Mouse (Mus musculus) CD4-positive, CD25-positive, alpha-beta regulatory T cell, adult 2 months (primary cell): Measurements from ENCODE around the gene Aggf1.
"Not testable (repeated sequence)": the region's sequence is repeated elsewhere in the genome, so short reads cannot be mapped to it uniquely, and the experiment has no call there.

Experiments
- DNase-seq: peaks from one replicate; pipeline ENCODE4 v3.0.0-alpha.2; 2012; ENCODE audit warnings: low read depth, low spot score

Gene Aggf1

DNA sequence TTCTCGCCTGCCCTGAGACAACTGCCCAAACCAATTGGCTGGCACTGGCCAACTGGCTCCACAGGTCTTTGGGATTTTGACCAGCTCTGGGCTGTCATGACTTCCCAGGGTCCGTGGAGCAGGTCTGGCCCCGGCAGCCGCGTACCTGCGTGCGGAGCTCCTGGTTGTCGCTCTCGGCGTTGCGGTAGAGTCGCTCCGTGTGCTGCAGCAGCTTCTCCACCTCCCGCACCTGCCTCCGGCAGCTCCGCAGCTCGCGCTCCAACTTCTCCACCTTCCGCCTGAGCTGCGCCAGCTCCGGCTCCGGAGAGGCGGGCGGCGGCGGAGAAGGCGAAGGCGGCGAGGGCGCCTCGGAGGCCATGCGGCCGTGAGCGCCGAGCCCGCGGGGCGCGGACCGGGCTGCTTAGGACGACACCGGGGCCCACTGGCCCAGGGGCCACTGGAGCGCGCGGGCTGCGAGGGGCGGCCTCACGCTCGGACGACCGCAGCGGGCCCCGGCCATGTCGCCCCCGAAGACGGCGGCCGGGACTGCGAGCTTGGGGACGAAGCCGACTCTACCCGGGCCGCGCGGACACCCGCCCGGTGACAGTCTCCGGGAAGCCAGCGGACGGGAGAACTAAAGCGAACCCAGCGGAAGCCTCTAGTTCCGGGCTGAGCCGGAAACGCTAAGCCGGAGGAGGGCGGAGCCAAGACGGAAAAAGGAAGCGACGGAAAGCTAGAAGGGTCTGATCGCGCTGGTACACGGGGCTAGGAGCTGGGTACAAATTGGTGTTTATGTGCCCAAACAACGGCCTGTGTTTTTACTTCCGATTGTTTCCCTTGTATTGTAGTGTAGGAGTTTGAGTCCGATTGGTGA, at the start of gene Aggf1:
Gene Aggf1, minus strand, starts transcription at position 652 of the 853 bp plus-strand sequence.
- peak; percentile 92 for DNase-seq

DNA sequence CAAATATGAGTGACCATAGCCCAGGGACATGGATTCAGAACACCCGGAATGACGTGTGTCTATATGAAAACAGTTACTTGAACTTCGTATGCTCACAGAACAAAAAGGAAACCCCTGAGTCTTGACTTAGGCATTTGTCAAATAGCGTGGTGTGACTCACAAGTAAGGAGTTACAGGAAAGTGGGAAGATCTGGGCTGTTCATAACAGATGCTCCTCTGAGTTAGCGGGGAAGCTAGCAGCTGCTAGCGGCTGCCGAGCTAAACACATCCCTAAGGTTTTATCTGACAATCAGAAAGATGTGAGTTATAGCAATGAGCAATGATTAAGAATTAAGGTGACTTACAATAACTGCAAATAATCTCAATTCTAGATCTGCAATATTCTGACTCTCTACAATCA, 49.8 kb upstream of the Aggf1 start:
- DNase-seq, result no peak

DNA sequence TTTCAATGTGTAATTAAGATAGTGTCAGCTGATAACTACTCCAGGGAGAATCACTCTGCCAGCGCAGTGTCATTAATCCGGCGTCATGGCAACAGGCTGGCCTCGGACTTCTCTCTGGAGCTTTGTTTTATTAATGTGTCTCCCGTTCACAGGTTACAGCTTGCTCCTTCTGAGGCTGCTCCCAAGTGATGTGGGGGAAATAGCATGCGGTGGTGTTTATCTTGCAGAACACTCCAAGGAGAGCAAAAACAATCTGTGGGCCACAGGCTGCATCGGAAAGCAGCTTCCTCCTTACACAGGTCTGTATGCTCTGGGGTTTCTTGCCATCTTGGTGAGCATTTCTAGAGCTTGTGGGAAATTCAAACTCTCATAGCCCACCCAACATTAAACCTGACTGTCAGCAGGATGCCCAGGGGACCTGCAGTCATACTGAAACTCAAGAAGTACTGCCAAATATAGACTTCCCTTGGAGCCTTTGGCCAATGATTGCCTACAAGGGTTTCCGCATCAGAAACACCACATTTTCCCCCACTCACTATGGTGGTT, 44.1 kb upstream of the Aggf1 start:
- DNase-seq, result no peak

DNA sequence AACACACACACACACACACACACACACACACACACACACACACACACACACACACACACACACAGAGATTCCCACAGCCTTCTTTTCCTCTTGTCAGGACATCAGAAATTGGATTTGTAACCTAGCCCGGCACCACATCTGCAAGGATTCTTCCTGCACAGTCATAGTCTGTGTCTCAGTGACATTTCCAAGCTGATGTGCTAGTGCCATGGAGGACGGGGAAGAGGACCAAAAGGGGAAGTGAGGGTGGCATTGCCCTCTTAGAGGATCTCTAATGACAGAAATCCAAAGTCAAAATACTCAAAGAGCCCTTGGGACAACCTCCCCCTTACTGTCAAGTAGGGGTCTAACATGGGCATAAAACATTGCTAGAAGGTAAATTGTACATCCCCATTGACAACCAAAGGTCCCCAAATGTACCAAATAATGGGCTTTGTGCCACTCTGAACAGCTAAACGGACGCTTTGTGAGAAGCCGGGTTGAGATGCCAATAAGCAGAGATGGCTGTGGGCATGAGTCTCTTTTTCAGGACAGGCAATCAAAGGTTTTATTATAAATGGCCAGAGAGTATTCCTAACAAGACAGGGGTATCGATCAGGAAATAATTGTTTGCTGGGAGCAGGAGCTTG, 43.5 kb upstream of the Aggf1 start:
- DNase-seq, result no peak

DNA sequence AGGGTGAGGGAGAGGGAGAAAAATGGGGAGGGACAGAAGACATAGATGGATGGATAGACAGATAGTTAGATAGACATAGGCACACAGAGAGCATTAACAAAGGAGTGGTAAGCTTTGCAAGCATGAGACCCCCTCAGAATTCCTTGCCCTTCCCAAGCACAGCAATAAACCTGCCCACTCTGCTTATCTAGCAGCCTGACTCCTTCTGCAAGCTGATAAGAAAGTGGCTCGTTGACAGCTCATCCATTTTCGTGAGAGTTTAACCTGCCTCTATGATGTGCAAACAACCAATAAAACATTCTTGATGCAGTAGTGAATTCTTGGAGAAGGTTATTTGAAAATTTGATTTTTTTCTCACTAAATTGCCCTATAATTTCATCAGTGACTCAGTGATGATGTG, 37.1 kb upstream of the Aggf1 start:
- no peak for DNase-seq

DNA sequence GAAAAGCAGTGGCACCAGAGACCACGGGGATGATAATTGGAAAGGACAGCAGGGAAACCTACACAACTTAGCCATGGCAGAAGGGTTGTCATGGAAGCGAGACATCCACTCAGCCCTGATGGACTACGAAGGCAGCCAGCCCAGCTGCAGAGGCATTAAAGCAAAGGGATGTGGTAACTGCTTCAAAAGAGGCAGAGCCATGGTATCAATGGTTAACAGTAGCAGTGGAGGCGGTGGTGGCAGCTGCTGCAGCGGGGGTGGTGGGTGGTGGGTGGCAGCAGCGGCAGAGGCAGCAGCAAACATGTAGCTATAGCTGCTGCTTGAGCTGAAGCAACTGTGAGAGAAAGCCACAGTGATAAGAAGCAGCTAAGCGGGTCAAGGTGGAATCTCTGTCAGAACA, 18.1 kb upstream of the Aggf1 start:
- DNase-seq, result no peak

DNA sequence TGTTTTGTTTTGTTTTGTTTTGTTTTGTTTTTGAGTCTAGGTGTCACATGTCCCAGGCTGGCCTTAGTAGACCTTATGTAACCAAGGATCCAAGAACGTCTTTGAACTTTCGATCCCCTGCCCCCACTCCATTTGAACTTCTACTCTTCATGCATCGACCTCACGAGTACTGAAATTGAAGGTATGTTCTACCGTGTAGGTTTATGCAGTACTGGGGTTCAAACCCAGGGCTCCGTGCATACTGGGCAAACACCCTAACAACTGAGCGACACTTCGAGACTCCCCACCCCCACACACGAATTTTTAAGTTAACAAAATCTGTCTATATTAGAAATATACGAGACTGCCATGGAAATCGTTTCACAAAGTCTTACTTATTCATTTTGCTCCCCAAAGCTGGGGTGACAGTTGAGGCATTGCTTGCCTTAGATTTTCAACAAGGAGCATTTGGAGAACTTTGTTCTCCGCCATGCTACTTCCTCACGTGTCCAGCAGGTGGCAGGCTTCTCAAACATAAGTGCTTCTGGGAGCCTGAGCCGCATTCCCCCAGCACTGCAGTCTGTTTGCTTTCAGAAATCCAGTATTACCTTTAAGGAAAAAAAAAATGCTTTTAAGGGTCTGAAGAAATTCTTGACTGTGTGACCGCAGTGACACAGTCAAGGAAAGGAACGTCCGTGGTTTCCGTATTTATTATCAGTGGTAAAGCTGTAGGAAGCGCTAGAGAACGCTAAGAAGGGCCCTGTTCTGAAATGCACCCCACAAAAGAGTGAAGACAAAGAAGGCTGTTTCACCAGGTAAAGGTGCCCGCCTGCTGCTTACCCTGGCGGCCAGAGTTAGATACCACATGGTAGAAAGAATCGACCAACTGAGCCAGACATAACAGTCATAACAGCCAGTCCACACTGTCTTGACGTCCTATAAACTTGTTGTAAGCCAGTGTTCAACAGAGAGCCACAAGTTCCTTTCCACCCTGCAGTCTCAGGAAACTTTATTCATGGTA, 15.0 kb upstream of the Aggf1 start:
- peak; percentile 87 for DNase-seq

DNA sequence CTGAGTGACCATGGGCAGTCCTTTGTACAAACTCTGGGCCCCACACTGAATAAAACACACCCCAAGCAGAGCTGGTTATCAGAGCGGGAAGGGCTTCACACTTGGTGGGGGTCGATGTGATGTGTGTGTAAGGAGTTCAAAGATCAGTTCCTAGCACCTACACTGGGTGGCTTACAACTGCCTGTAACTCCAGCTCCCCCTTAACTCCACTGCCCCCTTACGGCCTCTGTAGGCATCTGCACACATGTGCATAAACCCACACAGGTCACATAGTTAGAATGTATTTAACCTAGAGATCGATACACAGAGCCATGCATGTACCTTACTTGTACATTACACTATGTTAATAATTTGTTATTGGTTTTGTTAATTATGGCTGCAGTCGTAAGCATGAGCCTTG, 13.1 kb upstream of the Aggf1 start:
- no peak for DNase-seq

DNA sequence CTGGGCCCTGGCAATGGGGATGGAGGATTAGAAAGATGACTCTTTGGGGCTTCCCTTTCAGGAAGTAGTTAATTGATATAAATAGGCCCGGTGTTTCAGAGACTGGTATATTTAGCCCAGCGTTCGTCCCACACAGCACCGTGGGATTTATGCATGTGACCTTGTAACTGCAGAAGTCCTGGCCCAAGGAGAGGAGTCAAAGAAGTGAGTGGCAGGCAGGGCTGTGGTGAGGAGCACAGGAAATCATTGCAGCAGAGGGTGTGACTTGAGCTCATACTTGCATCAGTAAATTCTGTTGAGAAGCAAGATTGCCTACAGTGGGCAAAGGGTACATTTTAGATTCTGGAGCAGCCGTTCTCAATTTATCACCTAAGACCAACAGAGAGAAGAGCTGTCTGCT, 7.3 kb upstream of the Aggf1 start:
- DNase-seq, result no peak

DNA sequence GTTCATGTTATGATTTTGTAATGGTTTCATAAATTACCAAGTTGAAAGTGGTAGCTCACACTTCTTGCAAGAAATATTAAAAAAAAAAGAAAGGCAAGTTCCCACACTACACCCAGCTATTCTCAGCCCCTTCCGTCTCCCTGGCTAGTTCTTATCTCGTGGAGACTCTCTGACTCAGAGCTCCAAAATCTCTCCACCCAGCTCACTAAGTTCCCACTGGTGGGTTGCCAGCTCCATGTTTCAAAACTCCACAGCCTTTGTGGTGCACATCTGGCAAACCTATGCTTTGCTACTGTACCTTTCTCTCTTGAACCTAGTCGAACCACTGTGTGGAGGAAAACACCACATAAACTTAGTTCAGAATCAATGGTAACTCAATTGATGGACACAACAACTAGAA, 3.5 kb upstream of the Aggf1 start:
- no peak for DNase-seq

DNA sequence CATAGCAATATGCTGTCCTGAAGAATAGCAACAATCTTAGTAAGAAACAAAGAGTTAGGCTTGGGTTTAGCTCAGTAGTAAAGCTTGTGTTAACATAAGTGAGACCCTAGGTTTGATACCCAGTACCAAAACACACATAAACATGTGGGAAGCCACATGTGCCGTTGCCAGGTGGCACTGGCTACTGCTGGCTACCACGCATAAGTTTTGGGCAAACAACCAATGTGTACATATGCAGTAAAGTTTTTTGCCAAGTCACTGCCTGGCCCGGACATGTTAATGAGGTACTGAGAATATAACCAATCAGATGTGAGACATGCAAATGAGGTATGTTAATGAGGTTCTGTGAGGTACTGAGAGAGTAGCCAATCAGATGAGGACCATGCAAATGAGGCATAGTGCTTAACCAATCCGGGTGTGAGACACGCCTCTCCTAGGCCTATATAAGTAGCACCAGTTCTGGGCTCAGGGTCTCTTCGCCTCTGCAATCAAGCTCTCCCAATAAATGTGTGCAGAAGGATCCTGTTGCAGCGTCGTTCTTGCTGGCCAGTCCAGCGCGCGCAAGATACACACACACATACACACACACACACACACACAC, 1.6 kb upstream of the Aggf1 start:
- DNase-seq, result not testable (repeated sequence)

DNA sequence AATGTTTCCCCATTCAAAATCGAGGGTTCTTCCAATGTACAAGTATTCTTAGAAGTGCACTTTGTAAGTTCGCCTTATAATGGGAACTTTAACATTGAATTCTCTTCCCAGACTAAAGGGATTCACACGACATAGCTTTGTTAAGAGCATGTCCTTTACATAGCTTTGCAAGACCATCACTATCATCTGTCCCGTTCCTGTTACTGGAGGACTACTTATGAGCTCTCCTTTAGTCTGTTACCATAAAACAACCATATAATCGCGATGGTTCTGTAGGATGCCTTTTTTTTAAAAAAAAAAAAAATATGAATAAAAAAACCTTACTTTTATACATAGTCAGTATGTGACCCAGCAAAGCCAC, 382 bp upstream of the Aggf1 start:
- no peak for DNase-seq

DNA sequence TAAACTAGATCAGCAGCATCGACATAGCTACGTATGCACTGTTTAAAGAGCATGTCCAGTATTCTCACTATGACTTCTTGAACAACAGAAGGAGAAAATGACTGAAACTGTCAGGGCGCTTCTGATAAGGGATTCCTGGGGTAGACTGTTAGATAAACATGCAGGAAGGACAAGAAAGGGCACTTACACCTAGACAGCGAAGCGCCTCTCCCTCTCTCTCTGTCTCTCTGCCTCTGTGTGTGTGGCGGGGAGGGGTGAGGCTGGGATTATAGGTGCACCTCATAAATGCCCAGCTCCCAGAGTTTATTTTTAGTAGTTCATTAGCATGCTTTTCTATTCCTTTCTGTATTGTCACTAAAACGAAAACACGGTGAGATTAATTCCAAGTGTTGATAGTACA, 8.8 kb downstream of the Aggf1 start:
- DNase-seq, result no peak

DNA sequence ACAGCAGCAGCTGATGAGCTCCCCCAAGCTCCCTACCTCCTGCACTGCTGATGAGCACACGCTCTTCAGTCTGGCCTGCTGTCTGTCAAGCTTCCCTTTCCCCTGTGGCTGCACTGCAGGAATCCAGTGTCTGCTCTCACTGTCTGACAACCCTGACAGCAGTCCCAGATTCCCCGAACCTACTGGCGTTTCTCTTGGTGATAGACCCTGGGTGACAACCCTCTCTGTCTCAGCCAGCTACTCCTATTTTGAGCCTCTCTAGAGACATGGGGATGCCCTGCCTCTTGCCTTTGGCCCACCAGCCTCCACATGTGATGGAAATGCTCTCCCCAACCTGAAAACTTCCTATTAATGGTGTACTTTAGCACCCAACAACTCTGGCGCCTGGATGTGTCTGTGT, 11.7 kb downstream of the Aggf1 start:
- no peak for DNase-seq

DNA sequence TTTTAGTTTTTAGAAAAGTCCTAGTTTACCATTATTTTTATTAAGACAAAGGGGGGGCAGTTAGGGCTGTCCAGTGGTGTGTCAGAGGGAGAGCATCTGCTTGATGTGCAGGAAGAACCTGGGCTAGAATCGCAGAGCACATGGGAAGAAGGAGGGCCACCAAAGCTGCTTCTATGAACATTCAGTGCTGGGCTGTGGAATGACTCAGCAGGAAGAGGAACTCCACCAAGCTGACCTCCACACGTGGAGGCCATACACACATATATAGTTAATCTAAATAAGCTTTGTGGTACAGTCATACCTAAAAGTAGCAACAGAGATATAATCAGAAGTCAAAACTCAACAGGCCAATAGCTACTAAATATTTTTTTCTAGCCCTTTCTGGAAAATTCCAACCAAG, 16.9 kb downstream of the Aggf1 start:
- DNase-seq, result no peak

DNA sequence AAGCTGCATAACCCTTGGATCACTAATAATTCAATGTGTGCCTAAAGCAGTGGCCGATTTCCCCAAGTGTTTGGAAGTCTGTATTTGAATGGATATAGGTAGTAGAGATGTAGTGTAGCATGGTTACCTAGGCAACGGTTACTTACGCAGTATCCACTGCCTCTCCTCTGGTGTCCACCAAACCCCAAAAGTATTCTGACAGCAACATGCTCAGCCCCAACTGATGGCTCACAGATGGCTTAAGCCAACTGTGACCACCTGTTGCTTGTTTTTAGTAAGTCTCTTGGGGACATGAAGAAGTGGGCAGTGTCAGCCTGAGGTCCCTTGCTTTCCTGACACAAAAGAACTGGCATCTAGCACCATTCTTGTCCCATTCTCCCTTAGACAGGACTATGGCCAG, 26.7 kb downstream of the Aggf1 start:
- no peak for DNase-seq

DNA sequence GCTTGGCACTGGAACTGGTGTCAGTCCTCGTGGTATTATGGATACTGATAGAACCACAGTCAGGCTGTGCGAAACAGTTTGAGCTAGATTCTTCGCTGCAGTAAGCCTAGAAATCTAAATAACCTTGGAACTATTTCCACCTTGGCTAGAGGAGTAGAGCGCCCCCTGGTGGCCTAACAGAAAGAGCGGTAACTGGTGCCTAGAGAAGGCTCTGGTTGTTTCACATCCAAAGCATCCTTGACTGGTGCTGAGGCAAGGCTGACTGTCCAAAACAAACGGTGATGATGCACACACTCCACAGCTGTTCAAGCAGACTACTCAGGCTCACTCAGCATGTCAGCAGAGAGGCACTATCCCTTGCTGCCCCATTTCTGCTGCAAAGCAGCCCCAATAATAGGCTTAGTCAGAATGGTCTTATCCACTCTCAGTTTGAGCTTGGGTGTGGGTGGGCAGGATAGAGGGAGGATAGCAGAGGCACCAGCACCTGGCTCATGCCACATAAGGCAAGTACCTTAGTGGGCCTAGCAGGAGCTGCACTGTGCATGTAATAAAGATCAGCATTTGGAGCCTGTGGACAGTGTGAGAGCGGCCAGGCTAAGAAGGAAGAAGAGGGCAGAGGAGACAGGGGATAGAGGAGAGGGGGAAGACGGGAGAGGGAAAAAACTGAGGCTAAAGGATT, 28.0 kb downstream of the Aggf1 start:
- DNase-seq, result peak; percentile 78

DNA sequence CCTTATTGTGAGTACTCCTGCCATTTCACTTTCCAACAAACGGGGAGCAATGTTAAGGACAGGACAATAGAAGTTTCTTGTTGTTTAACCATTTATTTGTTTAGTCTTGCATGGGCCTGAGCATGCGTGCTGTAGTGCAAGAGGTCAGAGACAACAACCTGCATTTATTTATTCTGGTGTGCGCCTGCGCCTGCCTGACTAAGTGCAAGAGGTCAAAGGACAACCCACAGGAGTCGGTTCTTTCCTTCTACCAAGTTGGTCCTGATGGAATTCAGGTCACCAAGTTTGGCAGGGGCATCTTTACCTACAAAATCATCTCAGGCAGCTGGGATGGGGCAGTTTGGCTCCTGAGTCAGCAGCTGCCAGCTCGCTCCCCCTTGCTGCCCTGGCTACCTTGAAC, 29.3 kb downstream of the Aggf1 start:
- DNase-seq, result no peak

DNA sequence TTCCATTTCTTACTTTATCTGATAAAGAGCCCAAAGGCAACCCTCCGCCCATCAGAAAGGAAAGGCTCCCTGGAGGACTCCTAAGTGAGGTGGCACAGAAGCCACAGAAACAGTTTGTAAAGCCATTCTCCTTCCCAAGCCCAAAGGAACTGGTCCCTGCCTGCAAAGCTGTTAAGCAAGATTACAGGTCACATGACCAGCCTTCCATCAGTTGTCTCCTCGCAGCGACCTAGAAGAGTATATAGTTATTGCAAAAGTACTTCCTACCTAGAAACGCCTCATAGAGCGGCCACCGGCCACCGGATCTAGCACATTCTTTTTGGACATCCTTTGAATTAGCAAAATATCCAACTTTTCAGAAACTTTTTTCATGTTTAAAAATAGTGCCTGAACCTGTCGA, 31.7 kb downstream of the Aggf1 start:
- no peak for DNase-seq

DNA sequence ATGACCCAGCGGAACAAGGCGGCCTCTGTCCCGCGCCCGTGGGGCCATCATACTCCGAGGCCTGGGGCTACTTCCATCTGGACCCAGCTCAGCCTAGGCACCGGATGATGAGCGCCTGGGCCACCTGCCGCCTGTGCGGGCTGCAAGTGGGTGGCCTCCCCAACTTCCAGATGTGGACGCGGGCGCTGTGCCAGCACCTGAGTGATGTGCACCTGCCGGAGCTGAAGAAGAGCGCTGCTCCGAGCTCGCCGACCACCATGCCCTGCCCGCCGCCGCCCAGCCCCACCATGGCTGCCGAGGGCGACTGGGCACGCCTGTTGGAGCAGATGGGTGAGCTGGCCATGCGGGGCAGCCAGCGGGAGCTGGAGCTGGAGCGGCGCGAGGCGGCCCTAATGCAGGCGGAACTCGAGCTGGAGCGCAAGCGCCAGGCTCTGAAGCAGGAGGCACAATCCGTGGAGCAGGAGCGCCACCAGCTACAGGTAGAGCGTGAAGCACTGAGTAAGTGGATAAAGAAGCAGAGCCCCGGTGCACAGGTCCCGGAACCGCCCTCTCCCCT, 39.0 kb downstream of the Aggf1 start:
- DNase-seq, result no peak
